ENCODE assay signal across 8 mouse cellular contexts in the genomic region with DNA sequence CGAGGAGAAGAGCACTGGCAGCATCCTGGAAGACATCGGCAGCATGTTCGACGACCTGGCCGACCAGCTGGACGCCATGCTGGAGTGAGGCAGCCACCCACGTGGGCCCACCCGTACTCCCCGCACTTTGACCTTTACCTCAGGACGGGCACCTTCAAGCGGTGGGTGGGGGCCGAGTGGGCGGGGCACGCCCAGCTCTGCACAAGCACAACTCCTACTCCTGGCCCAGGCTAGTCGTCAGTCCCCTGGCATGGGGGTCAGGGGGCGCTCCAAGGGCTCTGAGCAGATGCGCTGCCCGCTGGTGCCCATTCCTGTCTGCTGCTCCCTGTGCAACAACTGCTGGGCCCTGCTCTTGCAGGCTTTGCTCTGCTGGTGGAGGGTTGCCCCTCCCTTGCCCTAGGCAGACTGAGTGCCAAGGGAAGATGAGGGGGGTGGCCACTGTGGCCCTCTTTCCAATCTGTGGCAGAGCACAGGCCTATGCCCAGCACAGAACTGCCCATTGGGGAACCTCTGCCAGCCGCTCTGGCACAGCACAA. TPM values are rescaled to one million over a fixed set of nuclear protein-coding genes. Genes with fewer than 3 reads are reported as not detected.
DNase-seq lines count a peak whose midpoint lies in the region; ATAC-seq and TF ChIP-seq lines count a peak whose summit lies in the region.

No protein-coding gene starts in this region.

- 44% methylated on average over 19 of the region's 19 CpGs for WGBS in heart, embryonic 13.5 days
- WGBS in midbrain, embryonic 13.5 days = 48% methylated on average over 19 of the region's 19 CpGs
- WGBS in midbrain, embryonic 16.5 days = 50% methylated on average over 19 of the region's 19 CpGs
- 40% methylated on average over 19 of the region's 19 CpGs for WGBS in intestine, embryonic 14.5 days

- peaks cover 46% of the 10 kb centered on the region for H3K36me3 ChIP-seq in heart, embryonic 13.5 days
- H3K36me3 ChIP-seq in midbrain, embryonic 13.5 days = peaks cover 95% of the 10 kb centered on the region
- H3K36me3 ChIP-seq in midbrain, embryonic 16.5 days (ENCODE audit: control insufficient read depth, insufficient read depth, low read length) = peaks cover 70% of the 10 kb centered on the region
- peaks cover 46% of the 10 kb centered on the region for H3K36me3 ChIP-seq in intestine, embryonic 14.5 days (ENCODE audit: control insufficient read depth, insufficient read depth, low read length)
- H3K36me3 ChIP-seq in myocyte (ENCODE audit: control insufficient read depth, insufficient read depth) = peaks cover 4% of the 10 kb centered on the region

- H3K27me3 ChIP-seq in heart, embryonic 13.5 days (replicated peaks) = peaks cover 51% of the 10 kb centered on the region
- no peaks in the 10 kb centered on the region for H3K27me3 ChIP-seq in midbrain, embryonic 13.5 days
- no peaks in the 10 kb centered on the region for H3K27me3 ChIP-seq in midbrain, embryonic 16.5 days (ENCODE audit: control insufficient read depth, insufficient read depth, low read depth, low read length)
- no peaks in the 10 kb centered on the region for H3K27me3 ChIP-seq in intestine, embryonic 14.5 days (replicated peaks; ENCODE audit: control insufficient read depth, insufficient read depth, low read length)
- H3K27me3 ChIP-seq in myocyte (ENCODE audit: control insufficient read depth, insufficient read depth, insufficient read length) = no peaks in the 10 kb centered on the region

- H3K9ac ChIP-seq in heart, embryonic 13.5 days = 0 out of 2 replicates have a peak overlapping the region, but pooled peaks have one; percentile 3
- H3K9ac ChIP-seq in midbrain, embryonic 13.5 days (replicated peaks) = no peak overlapping the region
- H3K9ac ChIP-seq in midbrain, embryonic 16.5 days (ENCODE audit: low read depth, low read length) = no peak overlapping the region
- H3K9ac ChIP-seq in intestine, embryonic 14.5 days (ENCODE audit: low read length) = no peak overlapping the region

- H3ac ChIP-seq in myocyte (ENCODE audit: control insufficient read depth, insufficient read length) = no peak overlapping the region

- no peak for DNase-seq in heart, adult 18-20 months
- no peak for DNase-seq in intestine, embryonic 14.5 days (ENCODE audit: low spot score)
- DNase-seq in left cerebral cortex, adult 9 months (ENCODE audit: low spot score in 2 of 2) = no peak
- DNase-seq in frontal cortex, adult 2 months (ENCODE audit: extremely low spot score in 1 of 2, low spot score in 1 of 2) = no peak

- 0 out of 2 replicates have a peak, but pooled peaks have one; percentile 1 for ATAC-seq in heart, embryonic 13.5 days (ENCODE audit: extremely low read depth, insufficient number of reproducible peaks, low FRiP score, low TSS enrichment)
- 0 out of 2 replicates have a peak, but pooled peaks have one; percentile 5 for ATAC-seq in midbrain, embryonic 13.5 days
- no peak for ATAC-seq in midbrain, embryonic 16.5 days
- ATAC-seq in intestine, embryonic 14.5 days (replicated peaks; ENCODE audit: low FRiP score, low TSS enrichment, low read depth) = peak; percentile 16

- H3K4me2 ChIP-seq in heart, embryonic 13.5 days = peak overlapping the region; percentile 75
- no peak overlapping the region for H3K4me2 ChIP-seq in midbrain, embryonic 13.5 days (replicated peaks)
- H3K4me2 ChIP-seq in midbrain, embryonic 16.5 days (ENCODE audit: low read length) = no peak overlapping the region
- H3K4me2 ChIP-seq in intestine, embryonic 14.5 days (ENCODE audit: low read length) = 0 out of 2 replicates have a peak overlapping the region, but pooled peaks have one; percentile 1
- no peak overlapping the region for H3K4me2 ChIP-seq in myocyte (ENCODE audit: low read depth)

- H3K4me1 ChIP-seq in heart, embryonic 13.5 days = peaks cover 14% of the 10 kb centered on the region
- H3K4me1 ChIP-seq in midbrain, embryonic 13.5 days (replicated peaks) = peaks cover 10% of the 10 kb centered on the region
- H3K4me1 ChIP-seq in midbrain, embryonic 16.5 days (ENCODE audit: control insufficient read depth, insufficient read depth, low read length) = no peaks in the 10 kb centered on the region; the same call in 1 of the 2 replicates
- H3K4me1 ChIP-seq in intestine, embryonic 14.5 days (replicated peaks; ENCODE audit: control insufficient read depth, insufficient read depth, low read length) = no peaks in the 10 kb centered on the region

- H3K4me3 ChIP-seq in heart, embryonic 13.5 days = no peak overlapping the region; the same call in 1 of the 2 replicates
- H3K4me3 ChIP-seq in midbrain, embryonic 13.5 days (replicated peaks) = no peak overlapping the region
- no peak overlapping the region for H3K4me3 ChIP-seq in midbrain, embryonic 16.5 days (ENCODE audit: low read depth, low read length)
- H3K4me3 ChIP-seq in intestine, embryonic 14.5 days (ENCODE audit: low read depth, low read length) = no peak overlapping the region
- H3K4me3 ChIP-seq in myocyte = no peak overlapping the region

- no peak overlapping the region for H3K27ac ChIP-seq in heart, embryonic 13.5 days (replicated peaks)
- H3K27ac ChIP-seq in midbrain, embryonic 13.5 days = 0 out of 2 replicates have a peak overlapping the region, but pooled peaks have one; percentile 10
- no peak overlapping the region for H3K27ac ChIP-seq in midbrain, embryonic 16.5 days (ENCODE audit: low read length)
- H3K27ac ChIP-seq in intestine, embryonic 14.5 days (ENCODE audit: low read depth) = no peak overlapping the region

- no peaks in the 10 kb centered on the region for H3K9me3 ChIP-seq in heart, embryonic 13.5 days
- H3K9me3 ChIP-seq in midbrain, embryonic 13.5 days = no peaks in the 10 kb centered on the region
- no peaks in the 10 kb centered on the region for H3K9me3 ChIP-seq in midbrain, embryonic 16.5 days (replicated peaks; ENCODE audit: control insufficient read depth, low read length, poor library complexity, severe bottlenecking)
- H3K9me3 ChIP-seq in intestine, embryonic 14.5 days (ENCODE audit: control insufficient read depth, low read length) = no peaks in the 10 kb centered on the region

- H3K79me2 ChIP-seq in myocyte (ENCODE audit: control insufficient read depth, insufficient read depth) = no peaks in the 10 kb centered on the region

- TF ChIP-seq POLR2A in myocyte (IDR thresholded peaks at IDR 0.05; ENCODE audit: insufficient read length, low read depth) = no peak

TF ChIP-seq in myocyte, 11 proteins besides CTCF, POLR2A, EP300 and RAD21:
- TF ChIP-seq POLR2AphosphoS2 (IDR thresholded peaks at IDR 0.05; ENCODE audit: insufficient read length, low read depth) (peak; percentile 83), MYOG (IDR thresholded peaks at IDR 0.05; ENCODE audit: control insufficient read depth in 1 of 3, insufficient read depth in 1 of 3, insufficient read length in 2 of 3, low read depth in 2 of 3) (peak in 1 of 3 experiments; percentile 31), TCF12 (IDR thresholded peaks at IDR 0.05; ENCODE audit: insufficient read depth, poor library complexity, severe bottlenecking) (no peak)
TF ChIP-seq in myocyte: peak in this region for 2.

RNA-seq across cellular contexts. Expression of gene Caskin1, which starts 18.8 kb away (rescaled TPM):
- 0.55 and 0.76 TPM in 2 replicates for polyA plus RNA-seq in heart, embryonic 13.5 days (2015; fragmentation: Nextera tagmentation; extraction: Ambion mirVana)
- under 1 TPM; 0.15 to 0.20 TPM for total RNA-seq in heart, adult 18-20 months (2021)
- polyA plus RNA-seq in midbrain, embryonic 13.5 days (2015; fragmentation: Nextera tagmentation; extraction: Ambion mirVana) = 24.7 and 29.1 TPM in 2 replicates
- polyA plus RNA-seq in midbrain, embryonic 16.5 days (2015; fragmentation: Nextera tagmentation; extraction: Ambion mirVana) = 43.6 and 45.7 TPM in 2 replicates
- 2.1 and 2.8 TPM in 2 replicates for polyA plus RNA-seq in intestine, embryonic 14.5 days (2014; fragmentation: Nextera tagmentation; extraction: Ambion mirVana)
- 0.16 TPM for polyA plus RNA-seq in myocyte (2012; fragmentation: generic; extraction: Trizol)
- 116 and 124 TPM in 2 replicates for polyA plus RNA-seq in frontal cortex, adult 2 months (2012; rRNA removed)

RNA-seq across cellular contexts. Expression of gene Traf7, which starts 20.5 kb away (rescaled TPM):
- polyA plus RNA-seq in heart, embryonic 13.5 days (2015; fragmentation: Nextera tagmentation; extraction: Ambion mirVana) = 72.5 and 76.1 TPM in 2 replicates
- 10 to 100 TPM; 35.8 to 38.5 TPM for total RNA-seq in heart, adult 18-20 months (2021)
- polyA plus RNA-seq in midbrain, embryonic 13.5 days (2015; fragmentation: Nextera tagmentation; extraction: Ambion mirVana) = 97.3 and 106 TPM in 2 replicates
- polyA plus RNA-seq in midbrain, embryonic 16.5 days (2015; fragmentation: Nextera tagmentation; extraction: Ambion mirVana) = 103 and 104 TPM in 2 replicates
- 97.3 and 104 TPM in 2 replicates for polyA plus RNA-seq in intestine, embryonic 14.5 days (2014; fragmentation: Nextera tagmentation; extraction: Ambion mirVana)
- polyA plus RNA-seq in myocyte (2012; fragmentation: generic; extraction: Trizol) = 112 TPM
- polyA plus RNA-seq in frontal cortex, adult 2 months (2012; rRNA removed) = 194 and 212 TPM in 2 replicates

RNA-seq across cellular contexts. Expression of gene Rab26, which starts 26.8 kb away (rescaled TPM):
- 1.0 and 1.4 TPM in 2 replicates for polyA plus RNA-seq in heart, embryonic 13.5 days (2015; fragmentation: Nextera tagmentation; extraction: Ambion mirVana)
- total RNA-seq in heart, adult 18-20 months (2021) = not detected
- polyA plus RNA-seq in midbrain, embryonic 13.5 days (2015; fragmentation: Nextera tagmentation; extraction: Ambion mirVana) = 2.9 TPM in 2 replicates
- polyA plus RNA-seq in midbrain, embryonic 16.5 days (2015; fragmentation: Nextera tagmentation; extraction: Ambion mirVana) = 9.1 and 14.7 TPM in 2 replicates
- 2.6 and 5.7 TPM in 2 replicates for polyA plus RNA-seq in intestine, embryonic 14.5 days (2014; fragmentation: Nextera tagmentation; extraction: Ambion mirVana)
- polyA plus RNA-seq in myocyte (2012; fragmentation: generic; extraction: Trizol) = 0.35 TPM
- polyA plus RNA-seq in frontal cortex, adult 2 months (2012; rRNA removed) = 97.2 and 118 TPM in 2 replicates

RNA-seq across cellular contexts. Expression of gene Mlst8, which starts 28.3 kb away (rescaled TPM):
- polyA plus RNA-seq in heart, embryonic 13.5 days (2015; fragmentation: Nextera tagmentation; extraction: Ambion mirVana) = 18.1 TPM in 2 replicates
- 10 to 100 TPM in 1 of 2 experiments, 1 to 10 TPM in 1; 8.1 to 10.3 TPM for total RNA-seq in heart, adult 18-20 months (2021)
- polyA plus RNA-seq in midbrain, embryonic 13.5 days (2015; fragmentation: Nextera tagmentation; extraction: Ambion mirVana) = 38.6 and 41.4 TPM in 2 replicates
- polyA plus RNA-seq in midbrain, embryonic 16.5 days (2015; fragmentation: Nextera tagmentation; extraction: Ambion mirVana) = 36.5 and 37.2 TPM in 2 replicates
- 32.3 and 32.7 TPM in 2 replicates for polyA plus RNA-seq in intestine, embryonic 14.5 days (2014; fragmentation: Nextera tagmentation; extraction: Ambion mirVana)
- 16.5 TPM for polyA plus RNA-seq in myocyte (2012; fragmentation: generic; extraction: Trizol)
- polyA plus RNA-seq in frontal cortex, adult 2 months (2012; rRNA removed) = 37.9 and 45.7 TPM in 2 replicates

RNA-seq across cellular contexts. Expression of gene Bricd5, which starts 33.5 kb away (rescaled TPM):
- 0.27 TPM in 1 of 2 replicates, not detected in the other for polyA plus RNA-seq in heart, embryonic 13.5 days (2015; fragmentation: Nextera tagmentation; extraction: Ambion mirVana)
- not detected for total RNA-seq in heart, adult 18-20 months (2021)
- not detected in 2 replicates for polyA plus RNA-seq in midbrain, embryonic 13.5 days (2015; fragmentation: Nextera tagmentation; extraction: Ambion mirVana)
- 0.40 TPM in 1 of 2 replicates, not detected in the other for polyA plus RNA-seq in midbrain, embryonic 16.5 days (2015; fragmentation: Nextera tagmentation; extraction: Ambion mirVana)
- 0.50 and 0.53 TPM in 2 replicates for polyA plus RNA-seq in intestine, embryonic 14.5 days (2014; fragmentation: Nextera tagmentation; extraction: Ambion mirVana)
- 0.53 TPM for polyA plus RNA-seq in myocyte (2012; fragmentation: generic; extraction: Trizol)
- polyA plus RNA-seq in frontal cortex, adult 2 months (2012; rRNA removed) = 2.1 and 2.6 TPM in 2 replicates

Comparison
In these comparisons a context has a peak if more than half of its experiments do, and no peak if none do; other contexts are left out.
1. H3K4me2 ChIP-seq: peak in heart, embryonic 13.5 days (single experiment) and intestine, embryonic 14.5 days (single experiment); none in midbrain, embryonic 13.5 days (single experiment), midbrain, embryonic 16.5 days (single experiment) and myocyte (single experiment).